Mouse (Mus musculus) cortical plate, adult 2 months (tissue): ENCODE measurements around the gene Pcgf2.

ENCODE experiments used
- CTCF ChIP-seq: fragments of 200-500 bp; IDR thresholded peaks from 2 replicates; pipeline ENCODE4 v1.5.1; 2011; ENCODE audit warnings: mild to moderate bottlenecking, control low read depth, low read length; ENCODE audit not compliant: insufficient read depth; ENCODE audit errors: extremely low read depth
- POLR2A ChIP-seq: fragments of 200-500 bp; IDR thresholded peaks from 2 replicates; pipeline ENCODE4 v1.6.1; 2011; ENCODE audit warnings: mild to moderate bottlenecking, low read length, control low read depth; ENCODE audit not compliant: insufficient read depth; ENCODE audit errors: extremely low read depth

- TF ChIP-seq CTCF (no peak), POLR2A (no peak)
Observed at GRCm38 (mm10) chr11:97747773-97748172, 47.5 kb upstream of the Pcgf2 start.
